Mouse (Mus musculus) kidney, postnatal 0 days (tissue): ENCODE measurements around the gene Alkbh7. TPM values are rescaled to one million over a fixed set of nuclear protein-coding genes. Genes with fewer than 3 reads are reported as not detected.

ENCODE experiments used
- ATAC-seq: fragments of 200-750 bp; cut with Nextera tagmentation; replicated peaks from 2 replicates; pipeline ENCODE4 v1.8.0; 2017; ENCODE audit warnings: low read depth, moderate number of reproducible peaks, moderate TSS enrichment, moderate library complexity; ENCODE audit not compliant: low FRiP score
- DNase-seq: peaks from one replicate; pipeline ENCODE4 v3.0.0-alpha.2; 2016; ENCODE audit warnings: low spot score
- H3K27ac ChIP-seq: fragments of 300-500 bp; sonication (generic); 2 replicates; pipeline ENCODE4 v1.5.1; 2014; ENCODE audit warnings: mild to moderate bottlenecking
- H3K27me3 ChIP-seq: fragments of 300-500 bp; sonication (generic); 2 replicates; pipeline ENCODE4 v1.6.1; 2014; ENCODE audit warnings: low read length, mixed read lengths; ENCODE audit not compliant: insufficient read depth
- H3K36me3 ChIP-seq: fragments of 300-500 bp; sonication (generic); 2 replicates; pipeline ENCODE4 v1.6.1; 2014; ENCODE audit warnings: low read length, mixed read lengths; ENCODE audit not compliant: insufficient read depth
- H3K4me1 ChIP-seq: fragments of 300-500 bp; sonication (generic); replicated peaks from 2 replicates; pipeline ENCODE4 v1.6.1; 2014; ENCODE audit warnings: antibody characterized with exemption, low read length, mixed read lengths; ENCODE audit not compliant: insufficient read depth
- H3K4me2 ChIP-seq: fragments of 300-500 bp; sonication (generic); 2 replicates; pipeline ENCODE4 v1.6.1; 2014; ENCODE audit warnings: mild to moderate bottlenecking, low read length, moderate library complexity, mixed read lengths
- H3K4me3 ChIP-seq: fragments of 300-500 bp; sonication (generic); replicated peaks from 2 replicates; pipeline ENCODE4 v1.5.1; 2014; ENCODE audit warnings: low read depth, low read length
- H3K9ac ChIP-seq: fragments of 300-500 bp; sonication (generic); 2 replicates; pipeline ENCODE4 v1.6.1; 2014; ENCODE audit warnings: low read depth, low read length
- H3K9me3 ChIP-seq: fragments of 300-500 bp; sonication (generic); replicated peaks from 2 replicates; pipeline ENCODE4 v1.6.1; 2016; ENCODE audit warnings: low read length, inconsistent platforms, mixed read lengths
- CTCF ChIP-seq: IDR thresholded peaks from 2 replicates; pipeline ENCODE4 v1.5.1; 2016; ENCODE audit warnings: antibody characterized with exemption, low read depth, mild to moderate bottlenecking, moderate library complexity
- WGBS: fragments of 180-500 bp; shearing (Covaris S2); extraction: QIAGEN DNeasy Blood & Tissue Kit; methylation state at CpG from one replicate; pipeline ENCODE4 v1.1.7; 2014; 5-methylcytosine and 5-hydroxymethylcytosine counted together
- polyA plus RNA-seq: library from polyadenylated mRNA; unstranded; fragments of >200 nt; fragmentation: Nextera tagmentation; extraction: Ambion mirVana; gene quantifications from 2 replicates; pipeline ENCODE4 v1.2.1, GENCODE M21; 2015

Alkbh7 gene
- polyA plus RNA-seq, 1 experiment from 2014 or later, result 65.7 TPM

- DNase-seq (no peak), ATAC-seq (no peak)
- Histone ChIP-seq H3K27me3 (no peaks in the 10 kb centered on the region), H3K4me2 (no peak overlapping the region), H3K4me3 (no peak overlapping the region), H3K27ac (no peak overlapping the region), H3K36me3 (no peaks in the 10 kb centered on the region), H3K9ac (no peak overlapping the region), H3K9me3 (no peaks in the 10 kb centered on the region), H3K4me1 (no peaks in the 10 kb centered on the region)
- WGBS, result 74% methylated on average over 5 of the region's 5 CpGs
- TF ChIP-seq CTCF, result no peak
These were observed 22.4 kb upstream of the Alkbh7 start for GRCm38 (mm10) chr17:56974708-56975240.

GRCm38 (mm10) chr17:56975391-56975790 is 21.7 kb upstream of the Alkbh7 start:
- Histone ChIP-seq H3K36me3 (no peaks in the 10 kb centered on the region), H3K4me3 (no peak overlapping the region), H3K4me1 (no peaks in the 10 kb centered on the region), H3K4me2 (no peak overlapping the region), H3K9me3 (no peaks in the 10 kb centered on the region), H3K27ac (no peak overlapping the region), H3K9ac (no peak overlapping the region), H3K27me3 (no peaks in the 10 kb centered on the region)
- 84% methylated on average over 3 of the region's 3 CpGs for WGBS
- DNase-seq (no peak), ATAC-seq (no peak)
- no peak for TF ChIP-seq CTCF

GRCm38 (mm10) chr17:56976531-56977390 is 20.4 kb upstream of the Alkbh7 start:
- ATAC-seq (no peak), DNase-seq (no peak)
- WGBS, result 70% methylated on average over 8 of the region's 8 CpGs
- TF ChIP-seq CTCF, result no peak
- no peaks in the 10 kb centered on the region for H3K9me3 ChIP-seq
- H3K9ac ChIP-seq, result no peak overlapping the region
- H3K4me2 ChIP-seq, result no peak overlapping the region
- no peak overlapping the region for H3K4me3 ChIP-seq
- no peak overlapping the region for H3K27ac ChIP-seq
- no peaks in the 10 kb centered on the region for H3K4me1 ChIP-seq
- no peaks in the 10 kb centered on the region for H3K27me3 ChIP-seq
- H3K36me3 ChIP-seq, result no peaks in the 10 kb centered on the region

- WGBS, result 18% methylated on average over 6 of the region's 8 CpGs
- H3K36me3 ChIP-seq, result no peaks in the 10 kb centered on the region
- H3K4me2 ChIP-seq, result no peak overlapping the region
- H3K27ac ChIP-seq, result no peak overlapping the region
- TF ChIP-seq CTCF, result no peak
- ATAC-seq (no peak), DNase-seq (no peak)
- no peak overlapping the region for H3K9ac ChIP-seq
- no peaks in the 10 kb centered on the region for H3K4me1 ChIP-seq
- no peak overlapping the region for H3K4me3 ChIP-seq
- no peaks in the 10 kb centered on the region for H3K27me3 ChIP-seq
- no peaks in the 10 kb centered on the region for H3K9me3 ChIP-seq
These were observed 17.6 kb upstream of the Alkbh7 start for GRCm38 (mm10) chr17:56979524-56979923.

GRCm38 (mm10) chr17:56981049-56981448 is 16.1 kb upstream of the Alkbh7 start:
- H3K4me3 ChIP-seq, result no peak overlapping the region
- H3K4me1 ChIP-seq, result no peaks in the 10 kb centered on the region
- no peak overlapping the region for H3K4me2 ChIP-seq
- H3K36me3 ChIP-seq, result no peaks in the 10 kb centered on the region
- no peak overlapping the region for H3K27ac ChIP-seq
- no peak for TF ChIP-seq CTCF
- H3K27me3 ChIP-seq, result no peaks in the 10 kb centered on the region
- no peak for DNase-seq
- 63% methylated on average over 7 of the region's 7 CpGs for WGBS
- ATAC-seq, result no peak
- H3K9ac ChIP-seq, result no peak overlapping the region
- no peaks in the 10 kb centered on the region for H3K9me3 ChIP-seq

- Histone ChIP-seq H3K9me3 (no peaks in the 10 kb centered on the region), H3K4me2 (no peak within 1 kb of the TSS), H3K27ac (no peak within 1 kb of the TSS), H3K4me3 (no peak within 1 kb of the TSS), H3K36me3 (no peaks in the 10 kb centered on the region), H3K27me3 (no peaks in the 10 kb centered on the region), H3K4me1 (no peaks in the 10 kb centered on the region), H3K9ac (no peak within 1 kb of the TSS)
- 88% methylated on average over 5 of the region's 5 CpGs for WGBS
- TF ChIP-seq CTCF, result no peak
- no peak for ATAC-seq
- no peak for DNase-seq
These were observed 15.1 kb upstream of the Alkbh7 start, which contains the start of gene Acer1 for GRCm38 (mm10) chr17:56982013-56982412. TSS of gene Acer1 (minus strand) at chr17:56982126.
